ENCODE assay signal across 10 mouse cellular contexts in genomic region chr11:75140431-75140830, GRCm38 (mm10). TPM values are rescaled to one million over a fixed set of nuclear protein-coding genes. Genes with fewer than 3 reads are reported as not detected.
DNase-seq lines count a peak whose midpoint lies in the region; ATAC-seq and TF ChIP-seq lines count a peak whose summit lies in the region.
"Had no signal": no experiment of that assay in that cellular context is flagged by ENCODE, and none has a peak within 500 bp of the region (broad histone marks: within the 10 kb centered on the region; RNA-seq: fewer than 3 reads in every experiment).

No protein-coding gene starts in this region.

- no peak overlapping the region for H3K4me2 ChIP-seq in embryonic facial prominence, embryonic 12.5 days (replicated peaks)
- H3K4me2 ChIP-seq in heart, postnatal 0 days (ENCODE audit: low read depth, low read length): no peak overlapping the region
- H3K4me2 ChIP-seq in lung, postnatal 0 days (replicated peaks; ENCODE audit: low read depth, low read length): no peak overlapping the region

- 64% methylated on average over 5 of the region's 5 CpGs for WGBS in kidney, adult 2 months
- whole genome bisulfite sequencing in embryonic facial prominence, embryonic 12.5 days: 46% methylated on average over 5 of the region's 5 CpGs
- WGBS in heart, postnatal 0 days: 59% methylated on average over 5 of the region's 5 CpGs
- 47% methylated on average over 5 of the region's 5 CpGs for WGBS in lung, postnatal 0 days

- no peak for TF ChIP-seq CTCF in kidney, adult 2 months (conservative IDR thresholded peaks at IDR 0.05; ENCODE audit: insufficient read depth, insufficient read length, low read depth, low read length)
- TF ChIP-seq CTCF in heart, postnatal 0 days (IDR thresholded peaks at IDR 0.05; ENCODE audit: low read depth): no peak
- TF ChIP-seq CTCF in lung, postnatal 0 days (IDR thresholded peaks at IDR 0.05): no peak

- H3K36me3 ChIP-seq in kidney, adult 2 months (ENCODE audit: control insufficient read depth, insufficient read depth, low read length): peaks cover 3% of the 10 kb centered on the region; the same call in 1 of the 2 replicates
- H3K36me3 ChIP-seq in embryonic facial prominence, embryonic 12.5 days: peaks cover 14% of the 10 kb centered on the region
- peaks cover 31% of the 10 kb centered on the region for H3K36me3 ChIP-seq in heart, postnatal 0 days (replicated peaks; ENCODE audit: control insufficient read depth, insufficient read depth, low read length)
- H3K36me3 ChIP-seq in lung, postnatal 0 days (ENCODE audit: insufficient read depth, low read length): 0 out of 2 replicates have a peak, but pooled peaks cover 4% of the 10 kb centered on the region

- no peak for TF ChIP-seq EP300 in heart, postnatal 0 days (IDR thresholded peaks at IDR 0.05; ENCODE audit: low read depth)
- no peak for TF ChIP-seq EP300 in lung, postnatal 0 days (IDR thresholded peaks at IDR 0.05)

- H3K9me3 ChIP-seq in embryonic facial prominence, embryonic 12.5 days: no peaks in the 10 kb centered on the region
- no peaks in the 10 kb centered on the region for H3K9me3 ChIP-seq in heart, postnatal 0 days (replicated peaks; ENCODE audit: control insufficient read depth, low read length)
- no peaks in the 10 kb centered on the region for H3K9me3 ChIP-seq in lung, postnatal 0 days (ENCODE audit: low read length)

- no peaks in the 10 kb centered on the region for H3K27me3 ChIP-seq in kidney, adult 2 months (replicated peaks; ENCODE audit: control insufficient read depth, insufficient read depth, low read length)
- no peaks in the 10 kb centered on the region for H3K27me3 ChIP-seq in embryonic facial prominence, embryonic 12.5 days
- H3K27me3 ChIP-seq in heart, postnatal 0 days (ENCODE audit: control insufficient read depth, insufficient read depth, low read length): no peaks in the 10 kb centered on the region
- H3K27me3 ChIP-seq in lung, postnatal 0 days (replicated peaks; ENCODE audit: insufficient read depth, low read length): no peaks in the 10 kb centered on the region

- H3K27ac ChIP-seq in kidney, adult 2 months (ENCODE audit: insufficient read depth, low read depth, low read length): peak overlapping the region; percentile 91
- H3K27ac ChIP-seq in embryonic facial prominence, embryonic 12.5 days: peak overlapping the region; percentile 81
- H3K27ac ChIP-seq in heart, postnatal 0 days (ENCODE audit: low read depth): peak overlapping the region; percentile 79
- peak overlapping the region; percentile 77; the same call in 1 of the 2 replicates for H3K27ac ChIP-seq in lung, postnatal 0 days (ENCODE audit: low read length)

- no peak overlapping the region for H3K4me3 ChIP-seq in kidney, adult 2 months (ENCODE audit: insufficient read depth, low read depth, low read length)
- H3K4me3 ChIP-seq in embryonic facial prominence, embryonic 12.5 days: no peak overlapping the region
- no peak overlapping the region for H3K4me3 ChIP-seq in heart, postnatal 0 days (ENCODE audit: low read depth, low read length)
- no peak overlapping the region for H3K4me3 ChIP-seq in lung, postnatal 0 days (ENCODE audit: low read depth, low read length)

- peaks cover 43% of the 10 kb centered on the region for H3K4me1 ChIP-seq in kidney, adult 2 months (ENCODE audit: control insufficient read depth, insufficient read depth, low read length)
- H3K4me1 ChIP-seq in embryonic facial prominence, embryonic 12.5 days: peaks cover 59% of the 10 kb centered on the region
- peaks cover 41% of the 10 kb centered on the region for H3K4me1 ChIP-seq in heart, postnatal 0 days (ENCODE audit: control insufficient read depth, insufficient read depth)
- peaks cover 16% of the 10 kb centered on the region; the same call in 1 of the 2 replicates for H3K4me1 ChIP-seq in lung, postnatal 0 days (ENCODE audit: insufficient read depth, low read depth, low read length)

- peak; percentile 54 for DNase-seq in kidney, adult 2 months
- no peak for DNase-seq in kidney, adult 8-10 months
- DNase-seq in heart, postnatal 0 days (ENCODE audit: low spot score): no peak
- peak; percentile 32 for DNase-seq in lung, postnatal 0 days (ENCODE audit: low spot score)
- no peak for DNase-seq in layer of hippocampus, postnatal 14 days (ENCODE audit: low spot score in 2 of 2)
- DNase-seq in cerebellum, postnatal 25 days: no peak
- DNase-seq: adrenal gland, postnatal 10 days; midbrain, embryonic 14.5 days had no signal

- no peak for TF ChIP-seq POLR2A in kidney, adult 2 months (IDR thresholded peaks at IDR 0.05; ENCODE audit: low read depth, low read length)

- no peak for ATAC-seq in embryonic facial prominence, embryonic 12.5 days (ENCODE audit: insufficient number of reproducible peaks, insufficient read depth, low FRiP score, low TSS enrichment)
- ATAC-seq in heart, postnatal 0 days (ENCODE audit: insufficient read depth, low read depth): no peak
- peak; percentile 22 for ATAC-seq in lung, postnatal 0 days
- no peak for ATAC-seq in monocyte, adult 5-6 weeks (replicated peaks; ENCODE audit: insufficient number of reproducible peaks, low FRiP score, low TSS enrichment, poor library complexity, severe bottlenecking)

- H3K9ac ChIP-seq in embryonic facial prominence, embryonic 12.5 days: no peak overlapping the region
- H3K9ac ChIP-seq in heart, postnatal 0 days (replicated peaks; ENCODE audit: low read depth, low read length): no peak overlapping the region
- H3K9ac ChIP-seq in lung, postnatal 0 days (replicated peaks; ENCODE audit: low read depth): no peak overlapping the region

RNA-seq across cellular contexts. Expression of gene Hic1, which starts 28.9 kb away (rescaled TPM):
- polyA plus RNA-seq in kidney, adult 2 months (2012; rRNA removed): 8.6 and 12.6 TPM in 2 replicates
- polyA plus RNA-seq in embryonic facial prominence, embryonic 12.5 days (2016; fragmentation: Nextera tagmentation; extraction: Ambion mirVana): 39.2 and 44.8 TPM in 2 replicates
- total RNA-seq in heart, postnatal 0 days (2014; rRNA removed; ENCODE audit: low replicate concordance): 17.8 and 19.5 TPM in 2 replicates
- 4.8 and 6.1 TPM in 2 replicates for polyA plus RNA-seq in heart, postnatal 0 days (2015; fragmentation: Nextera tagmentation; extraction: Ambion mirVana)
- polyA plus RNA-seq in lung, postnatal 0 days (2015; fragmentation: Nextera tagmentation; extraction: Ambion mirVana): 9.9 and 13.4 TPM in 2 replicates
- 1 to 10 TPM; 3.3 to 4.5 TPM for total RNA-seq in layer of hippocampus, postnatal 14 days (2021)
- total RNA-seq in monocyte, adult 5-6 weeks (2017): 0.11 to 0.95 TPM (median 0.78 TPM) in 3 replicates

RNA-seq across cellular contexts. Expression of gene Ovca2, which starts 38.2 kb away (rescaled TPM):
- 18.6 and 33.7 TPM in 2 replicates for polyA plus RNA-seq in kidney, adult 2 months (2012; rRNA removed)
- 30.0 and 31.5 TPM in 2 replicates for polyA plus RNA-seq in embryonic facial prominence, embryonic 12.5 days (2016; fragmentation: Nextera tagmentation; extraction: Ambion mirVana)
- 8.9 and 35.2 TPM in 2 replicates for total RNA-seq in heart, postnatal 0 days (2014; rRNA removed; ENCODE audit: low replicate concordance)
- 12.9 and 13.4 TPM in 2 replicates for polyA plus RNA-seq in heart, postnatal 0 days (2015; fragmentation: Nextera tagmentation; extraction: Ambion mirVana)
- polyA plus RNA-seq in lung, postnatal 0 days (2015; fragmentation: Nextera tagmentation; extraction: Ambion mirVana): 19.7 and 22.0 TPM in 2 replicates
- 10 to 100 TPM; 14.8 to 15.2 TPM for total RNA-seq in layer of hippocampus, postnatal 14 days (2021)
- total RNA-seq in monocyte, adult 5-6 weeks (2017): 8.5 to 15.8 TPM (median 9.5 TPM) in 3 replicates

RNA-seq across cellular contexts. Expression of gene Dph1, which starts 50.6 kb away (rescaled TPM):
- 40.2 and 46.7 TPM in 2 replicates for polyA plus RNA-seq in kidney, adult 2 months (2012; rRNA removed)
- polyA plus RNA-seq in embryonic facial prominence, embryonic 12.5 days (2016; fragmentation: Nextera tagmentation; extraction: Ambion mirVana): 22.6 and 23.3 TPM in 2 replicates
- 34.4 and 72.1 TPM in 2 replicates for total RNA-seq in heart, postnatal 0 days (2014; rRNA removed; ENCODE audit: low replicate concordance)
- polyA plus RNA-seq in heart, postnatal 0 days (2015; fragmentation: Nextera tagmentation; extraction: Ambion mirVana): 19.3 and 20.2 TPM in 2 replicates
- polyA plus RNA-seq in lung, postnatal 0 days (2015; fragmentation: Nextera tagmentation; extraction: Ambion mirVana): 11.3 and 14.8 TPM in 2 replicates
- 10 to 100 TPM; 21.7 to 24.4 TPM for total RNA-seq in layer of hippocampus, postnatal 14 days (2021)
- 3.0 to 22.9 TPM (median 3.2 TPM) in 3 replicates for total RNA-seq in monocyte, adult 5-6 weeks (2017)

RNA-seq across cellular contexts. Expression of gene Rtn4rl1, which starts 53.2 kb away (rescaled TPM):
- 11.3 and 12.7 TPM in 2 replicates for polyA plus RNA-seq in kidney, adult 2 months (2012; rRNA removed)
- polyA plus RNA-seq in embryonic facial prominence, embryonic 12.5 days (2016; fragmentation: Nextera tagmentation; extraction: Ambion mirVana): 5.1 and 5.7 TPM in 2 replicates
- 6.0 and 19.7 TPM in 2 replicates for total RNA-seq in heart, postnatal 0 days (2014; rRNA removed; ENCODE audit: low replicate concordance)
- 12.2 and 12.8 TPM in 2 replicates for polyA plus RNA-seq in heart, postnatal 0 days (2015; fragmentation: Nextera tagmentation; extraction: Ambion mirVana)
- 3.6 and 4.3 TPM in 2 replicates for polyA plus RNA-seq in lung, postnatal 0 days (2015; fragmentation: Nextera tagmentation; extraction: Ambion mirVana)
- 10 to 100 TPM; 82.1 to 83.1 TPM for total RNA-seq in layer of hippocampus, postnatal 14 days (2021)
- 1.5 to 3.6 TPM (median 2.2 TPM) in 3 replicates for total RNA-seq in monocyte, adult 5-6 weeks (2017)

Comparison
In these comparisons a context has a peak if more than half of its experiments do, and no peak if none do; other contexts are left out.
1. DNase-seq: peak in kidney, adult 2 months (single experiment) and lung, postnatal 0 days (single experiment); none in kidney, adult 8-10 months (0 of 2), heart, postnatal 0 days (single experiment), layer of hippocampus, postnatal 14 days (0 of 2) and cerebellum, postnatal 25 days (0 of 2).
2. Peak in every context shown above with its lines, with median percentiles within 50 percentile points of each other: H3K27ac ChIP-seq.